Mouse (Mus musculus) c-Kit-positive CD71-positive TER-119-positive erythroid progenitor cells, embryonic 14.5 days (primary cell): ENCODE measurements around the gene Ppip5k1.
"Not testable (repeated sequence)": the region's sequence is repeated elsewhere in the genome, so short reads cannot be mapped to it uniquely, and the experiment has no call there.

Source experiments
- DNase-seq: peaks from one replicate; pipeline ENCODE4 v3.0.0-alpha.2; 2013; ENCODE audit warnings: low spot score

The Ppip5k1 gene

DNA sequence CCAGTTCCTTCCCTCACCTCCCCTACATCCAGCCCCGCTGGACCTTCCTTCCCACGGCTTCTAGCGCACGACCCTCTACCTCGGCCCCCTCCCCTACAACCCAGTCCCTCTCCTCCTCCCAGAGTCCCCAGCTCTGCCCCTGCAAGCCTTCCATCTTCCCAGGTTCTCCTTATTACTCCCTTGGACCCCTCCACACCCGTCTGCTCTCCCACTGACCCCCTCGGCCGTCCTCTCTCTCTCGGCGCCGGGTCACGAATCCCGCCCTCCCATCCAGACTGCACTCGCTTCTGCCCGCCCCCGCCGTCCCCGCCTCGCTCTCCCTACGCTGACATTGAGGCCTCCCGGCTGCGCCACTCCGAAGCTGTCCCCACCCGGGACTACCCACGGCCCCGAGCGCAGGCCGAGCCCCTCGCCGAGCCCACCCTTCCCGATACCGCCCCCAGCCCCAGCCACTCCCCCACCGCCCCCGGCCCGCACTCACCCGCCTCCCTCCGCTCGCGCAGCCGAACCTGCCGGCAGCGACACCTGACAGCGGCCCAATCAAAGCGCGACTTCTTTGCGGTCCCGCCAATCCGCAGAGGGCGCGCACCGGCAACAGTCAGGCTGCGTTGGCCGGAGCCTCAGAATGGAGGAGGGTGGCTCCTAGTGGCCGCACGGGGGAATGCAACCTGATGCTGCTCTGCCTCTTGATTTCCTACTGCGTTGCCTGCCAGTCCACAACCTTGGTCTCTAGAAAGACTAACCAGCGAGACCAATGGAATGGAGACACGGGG is at the start of gene Ppip5k1:
TSS of gene Ppip5k1 (minus strand) at position 577 of the 773 bp plus-strand sequence.
- peak; percentile 91 for DNase-seq

DNA sequence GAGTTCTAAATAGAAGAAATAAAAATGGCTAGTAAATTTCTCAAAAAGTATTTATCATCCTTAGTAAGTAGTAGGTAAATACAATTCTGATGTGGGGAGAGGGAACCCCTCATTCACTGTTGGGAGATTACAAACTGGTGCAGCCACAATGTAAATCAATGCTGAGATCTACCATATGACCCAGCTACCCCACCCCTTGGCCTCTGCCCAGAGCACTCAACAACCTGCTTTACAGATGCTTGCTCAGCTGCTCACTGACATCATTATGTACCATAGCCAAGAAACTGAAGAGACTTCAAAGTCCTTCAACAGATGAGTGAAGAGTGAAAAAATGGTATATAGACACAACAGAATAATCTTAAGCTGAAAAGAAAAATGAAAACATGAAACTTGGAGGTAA is 48.1 kb upstream of the Ppip5k1 start:
- no peak for DNase-seq

DNA sequence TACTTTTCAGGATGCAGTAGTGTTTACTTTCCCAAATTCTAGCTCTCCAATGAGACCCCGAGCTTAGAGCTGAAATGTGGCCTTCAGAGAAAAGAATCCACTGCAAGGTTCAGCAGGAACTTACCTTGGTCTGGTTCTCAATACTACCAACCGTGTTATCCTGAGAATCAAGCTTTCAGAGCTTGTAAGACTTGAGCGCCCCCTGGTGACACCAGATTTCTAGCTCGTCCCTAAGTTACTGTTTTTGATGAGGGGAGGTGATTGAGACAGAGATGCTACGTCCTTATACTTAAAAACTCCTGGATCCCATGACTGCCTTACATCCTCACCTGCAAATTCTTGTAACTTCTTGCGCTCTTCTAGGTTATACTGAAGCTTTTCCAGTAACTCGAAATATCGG is 41.4 kb upstream of the Ppip5k1 start:
- DNase-seq, result peak; percentile 75

DNA sequence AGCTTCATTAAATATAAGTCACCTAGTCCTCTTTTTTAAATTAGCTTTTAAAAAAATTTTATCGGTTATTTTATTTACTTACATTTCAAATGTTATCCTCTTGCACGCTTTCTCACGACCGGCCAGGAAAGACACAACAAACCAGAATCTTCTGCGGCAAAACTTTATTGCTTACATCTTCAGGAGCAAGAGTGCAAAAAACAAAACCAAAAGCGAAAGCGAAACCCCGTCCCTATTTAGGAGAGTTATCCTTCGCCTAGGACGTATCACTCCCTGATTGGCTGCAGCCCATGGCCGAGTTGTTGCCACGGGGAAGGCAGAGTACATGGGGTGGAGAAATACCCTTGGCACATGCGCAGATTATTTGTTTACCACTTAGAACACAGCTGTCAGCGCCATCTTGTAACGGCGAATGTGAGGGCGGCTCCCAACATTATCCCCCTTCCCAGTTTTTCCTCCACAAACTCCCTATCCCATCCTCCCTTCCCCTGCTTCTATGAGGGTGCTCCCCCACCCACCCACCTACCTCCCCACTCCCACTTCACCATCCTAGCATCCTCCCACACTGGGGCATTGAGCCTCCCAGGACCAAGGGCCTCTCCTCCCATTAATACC is 31.9 kb upstream of the Ppip5k1 start, which contains the start of gene Strc:
TSS of gene Strc (minus strand) at position 208 of the 615 bp plus-strand sequence.
- not testable (repeated sequence) for DNase-seq

DNA sequence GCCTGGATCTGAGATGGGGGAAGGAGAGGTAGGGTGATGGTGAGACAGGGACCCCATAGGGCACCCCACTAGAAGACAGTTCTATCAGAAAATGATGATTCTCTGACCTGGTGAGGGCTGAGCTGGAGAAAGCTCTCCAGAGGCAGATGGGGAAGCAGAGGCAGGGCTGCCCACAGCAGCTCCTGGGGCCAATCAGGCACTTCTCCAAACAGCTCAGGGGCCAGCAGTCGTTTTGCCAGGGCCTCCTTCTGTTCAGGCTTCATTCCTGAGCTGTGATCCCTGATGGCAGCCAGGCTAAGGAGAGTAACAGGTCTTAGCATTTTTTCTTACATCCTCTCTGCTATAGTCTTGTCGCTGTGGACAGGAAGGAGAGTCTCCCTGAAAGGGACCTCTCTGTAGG is 19.6 kb upstream of the Ppip5k1 start:
- DNase-seq, result no peak

DNA sequence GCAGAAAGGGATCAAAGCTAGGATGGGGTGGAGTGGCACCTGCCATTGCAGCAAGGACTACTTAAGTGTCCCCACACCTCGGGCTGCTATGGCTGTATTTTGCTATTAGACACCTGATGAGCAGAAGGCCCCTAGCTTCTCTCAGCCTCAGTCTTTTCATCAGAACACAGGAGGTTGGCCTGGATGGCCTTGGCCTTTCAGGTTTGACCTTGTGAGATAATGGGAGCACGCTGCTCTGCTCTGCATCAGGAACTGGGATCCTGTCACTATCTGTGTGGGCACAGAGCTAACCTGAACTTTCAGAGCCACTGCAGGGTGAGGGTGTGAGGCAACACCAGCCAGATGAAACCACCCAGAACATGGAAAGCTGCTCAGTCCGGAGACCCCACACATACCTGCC is 17.1 kb upstream of the Ppip5k1 start:
- DNase-seq, result no peak

DNA sequence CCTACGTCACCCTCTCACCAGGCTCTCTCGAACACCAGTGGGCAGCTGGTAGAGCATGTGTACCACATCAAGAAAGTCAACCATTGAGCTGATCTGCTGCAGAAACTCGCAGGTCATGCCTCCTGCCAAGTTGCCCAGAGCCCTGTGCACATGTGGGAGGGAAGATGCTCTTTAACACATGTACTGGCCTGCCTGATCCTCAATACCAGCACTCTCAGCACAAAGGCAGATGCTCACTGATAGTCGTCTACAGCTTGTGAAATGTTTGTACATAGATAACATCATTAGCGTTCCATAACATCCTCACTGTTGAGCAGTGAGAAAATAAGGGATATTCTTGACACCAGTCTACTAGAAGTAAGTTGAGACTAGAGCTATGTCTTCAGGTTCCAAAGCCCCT is 15.7 kb upstream of the Ppip5k1 start:
- no peak for DNase-seq

DNA sequence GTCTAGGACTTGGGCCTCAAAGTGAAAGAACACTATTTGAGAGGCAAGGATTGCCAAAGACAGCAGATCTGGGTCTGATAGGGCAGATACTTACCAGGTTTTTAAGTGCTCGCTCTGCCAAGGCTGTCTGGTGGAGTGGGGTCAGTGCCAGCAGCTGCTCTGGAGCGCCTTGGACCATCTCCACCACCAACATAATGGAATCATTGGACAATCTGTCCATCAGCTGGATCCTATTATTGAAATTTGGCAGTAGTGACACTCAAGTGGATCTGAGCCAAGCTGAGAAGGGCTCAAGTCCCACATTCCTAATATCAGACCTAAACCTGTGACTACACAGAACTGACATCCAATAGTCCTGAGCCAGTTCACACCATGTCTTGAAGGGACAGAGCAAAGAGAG is 13.6 kb upstream of the Ppip5k1 start:
- no peak for DNase-seq

DNA sequence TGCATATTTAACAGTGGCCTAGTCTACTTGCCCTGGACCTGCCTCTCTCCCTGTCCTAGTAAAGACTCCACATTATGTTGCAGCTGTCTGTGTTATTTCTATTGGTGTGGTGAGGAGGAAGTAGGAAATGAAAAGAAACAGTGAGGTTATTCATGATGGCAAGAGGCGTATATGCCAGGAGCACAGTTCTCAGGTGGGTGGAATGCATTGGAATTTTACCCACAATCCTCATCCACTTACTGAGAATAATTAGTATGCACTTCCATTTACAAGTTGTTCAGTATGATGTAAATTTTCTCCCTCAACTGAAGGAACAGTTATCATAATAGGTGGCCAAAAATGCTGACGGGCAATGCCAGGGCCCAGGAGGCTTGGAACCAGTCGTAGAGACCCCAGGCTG is 8.5 kb upstream of the Ppip5k1 start:
- DNase-seq, result no peak

DNA sequence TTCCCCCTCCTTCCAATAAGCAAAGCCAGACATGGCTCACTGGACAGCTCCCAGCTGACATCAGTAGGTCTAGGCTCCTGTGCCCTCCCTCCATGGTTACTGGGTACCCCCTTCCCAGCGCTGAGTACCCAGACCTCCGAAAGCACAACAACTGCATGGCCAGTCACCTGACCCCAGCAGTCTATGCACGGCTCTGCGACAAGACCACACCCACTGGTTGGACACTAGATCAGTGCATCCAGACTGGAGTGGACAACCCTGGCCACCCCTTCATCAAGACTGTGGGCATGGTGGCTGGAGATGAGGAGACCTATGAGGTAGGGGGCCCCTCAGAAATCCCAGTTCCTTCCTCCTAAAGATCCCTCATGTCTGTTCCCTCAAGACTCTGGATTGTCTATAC is 4.3 kb upstream of the Ppip5k1 start:
- DNase-seq, result no peak

DNA sequence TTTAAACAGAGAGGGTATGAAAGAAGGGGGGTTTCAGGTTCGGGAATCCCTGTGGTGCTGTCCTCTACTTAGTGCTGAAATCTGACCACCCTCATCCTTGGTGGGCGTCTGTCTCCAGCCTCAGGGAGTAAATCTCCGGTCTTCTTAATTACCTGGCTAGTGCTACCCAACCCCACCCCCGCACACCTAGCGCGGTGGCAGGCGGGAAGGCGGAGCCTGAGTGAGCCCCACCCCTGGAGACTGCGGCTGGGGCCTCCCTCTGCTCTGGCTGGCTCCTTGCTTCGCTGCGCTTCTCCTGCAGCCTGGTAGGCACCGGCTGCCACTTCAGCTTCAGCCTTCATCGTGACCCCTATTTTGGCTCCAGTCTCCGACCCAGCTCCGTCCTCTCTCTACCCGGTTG is 3.2 kb upstream of the Ppip5k1 start:
- DNase-seq, result no peak

DNA sequence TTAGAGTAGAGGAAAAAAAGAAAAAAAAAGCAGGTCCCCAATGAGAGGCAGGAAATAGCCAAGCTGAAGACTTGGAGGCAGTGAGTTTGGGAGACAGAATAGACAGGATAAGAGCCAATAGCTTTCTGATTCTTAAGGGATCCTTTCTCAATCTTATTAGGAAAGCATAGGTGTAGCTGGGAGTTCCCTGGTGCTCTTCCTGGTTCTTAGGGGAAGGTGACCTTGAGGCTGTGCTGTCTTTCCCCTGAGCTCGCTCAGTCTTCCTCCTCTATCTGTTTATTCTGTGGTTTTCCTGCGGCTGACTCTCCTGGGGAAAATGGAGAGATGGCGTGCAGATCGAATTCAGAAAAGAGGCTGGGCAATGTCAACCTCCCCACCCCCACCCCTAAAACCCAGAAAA is 2.8 kb upstream of the Ppip5k1 start:
- DNase-seq, result no peak

DNA sequence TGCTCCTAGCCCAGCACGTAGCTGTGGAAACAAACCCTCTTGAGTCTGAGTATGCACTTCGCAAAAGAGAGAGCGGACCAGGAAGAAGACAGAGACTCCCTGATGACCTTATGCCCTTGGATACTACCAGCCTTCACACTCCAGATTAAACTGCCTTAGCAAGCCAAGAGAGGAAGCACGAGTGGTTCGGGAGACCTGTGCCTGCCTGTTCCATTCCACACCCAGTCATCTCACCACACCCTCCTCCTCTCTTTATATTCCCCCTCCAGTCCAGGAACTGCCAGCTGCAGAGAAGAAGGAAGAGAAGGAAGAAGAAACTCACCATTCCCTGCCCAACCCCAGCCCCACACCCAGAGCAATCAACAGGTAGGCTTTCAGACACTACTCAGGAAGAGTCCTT is 2.3 kb upstream of the Ppip5k1 start, which contains the start of gene Ckmt1:
TSS of gene Ckmt1 (plus strand) at position 221 of the 400 bp plus-strand sequence.
- DNase-seq, result no peak

DNA sequence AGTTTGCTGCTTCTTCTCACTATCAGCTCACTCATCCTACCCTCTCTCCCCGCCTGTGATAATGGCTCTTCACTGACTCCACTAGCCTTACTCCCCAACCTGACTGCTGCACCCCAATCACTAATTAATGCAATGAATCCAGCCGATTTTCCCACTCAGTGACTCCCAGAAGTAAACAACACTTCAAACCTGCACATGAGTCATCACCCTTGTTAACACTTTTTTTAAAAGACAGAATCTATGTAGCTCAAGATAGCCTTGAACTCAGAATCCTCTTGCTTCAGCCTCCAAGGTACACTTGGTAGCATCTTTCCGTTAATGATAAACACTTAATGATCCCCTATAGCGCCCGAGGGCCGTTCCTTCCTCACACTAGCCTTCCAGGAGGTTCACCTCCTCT is 818 bp downstream of the Ppip5k1 start:
- DNase-seq, result peak; percentile 16

DNA sequence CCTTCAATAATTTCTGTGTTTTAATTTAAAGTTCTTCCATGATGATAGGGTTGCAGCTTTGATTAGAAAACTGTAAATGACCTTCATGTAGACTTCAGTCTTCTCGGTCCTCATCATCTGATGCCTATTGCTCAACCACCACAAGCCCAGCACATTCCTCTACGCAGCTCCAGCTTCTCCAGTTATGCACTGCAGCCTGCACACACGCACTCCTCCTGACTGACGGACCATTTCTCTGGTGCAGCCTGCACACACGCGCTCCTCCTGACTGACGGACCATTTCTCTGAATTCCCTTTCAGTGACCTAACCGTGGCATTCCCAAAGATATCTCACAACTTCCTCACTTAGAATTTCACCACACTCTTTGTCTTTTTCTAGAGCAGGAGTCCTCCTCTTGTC is 2.0 kb downstream of the Ppip5k1 start:
- DNase-seq, result no peak

DNA sequence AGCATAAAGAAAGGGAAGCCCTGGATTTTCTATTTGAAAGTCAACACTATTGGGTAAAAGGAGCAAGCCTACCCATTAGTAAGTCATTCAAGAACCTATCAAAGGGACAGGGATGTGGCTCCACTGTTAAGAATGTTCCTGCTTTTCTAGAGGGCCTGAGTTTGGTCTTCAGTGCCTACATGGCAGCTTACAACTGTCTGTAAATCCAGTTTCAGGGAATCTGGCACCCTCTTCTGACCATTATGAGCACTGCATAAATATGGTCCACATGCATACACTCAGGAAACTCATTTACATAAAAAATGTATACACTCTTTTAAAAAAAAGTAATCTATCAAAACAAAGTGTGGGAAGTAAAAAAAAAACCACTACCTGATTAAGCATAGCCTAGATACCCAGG is 16.1 kb downstream of the Ppip5k1 start:
- DNase-seq, result peak; percentile 29

DNA sequence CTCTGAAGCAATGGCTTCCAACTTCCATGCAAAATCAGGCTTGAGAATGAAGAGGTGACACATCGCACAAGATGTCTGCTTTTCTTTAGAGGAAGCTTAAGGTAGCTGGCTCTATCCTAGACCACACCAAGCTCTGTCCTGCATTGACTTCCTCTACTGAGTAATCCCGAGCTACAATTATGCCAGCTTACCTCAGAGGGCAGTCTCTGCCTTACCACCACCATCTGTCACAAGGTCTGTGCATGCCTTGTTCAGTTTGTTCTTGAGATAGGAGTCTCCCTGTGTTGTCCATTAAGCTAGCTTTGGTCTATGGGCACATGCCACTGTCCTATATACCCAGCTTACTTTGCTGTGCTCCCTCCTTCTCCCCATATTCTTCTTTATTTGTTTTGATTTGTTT is 25.7 kb downstream of the Ppip5k1 start:
- DNase-seq, result no peak

DNA sequence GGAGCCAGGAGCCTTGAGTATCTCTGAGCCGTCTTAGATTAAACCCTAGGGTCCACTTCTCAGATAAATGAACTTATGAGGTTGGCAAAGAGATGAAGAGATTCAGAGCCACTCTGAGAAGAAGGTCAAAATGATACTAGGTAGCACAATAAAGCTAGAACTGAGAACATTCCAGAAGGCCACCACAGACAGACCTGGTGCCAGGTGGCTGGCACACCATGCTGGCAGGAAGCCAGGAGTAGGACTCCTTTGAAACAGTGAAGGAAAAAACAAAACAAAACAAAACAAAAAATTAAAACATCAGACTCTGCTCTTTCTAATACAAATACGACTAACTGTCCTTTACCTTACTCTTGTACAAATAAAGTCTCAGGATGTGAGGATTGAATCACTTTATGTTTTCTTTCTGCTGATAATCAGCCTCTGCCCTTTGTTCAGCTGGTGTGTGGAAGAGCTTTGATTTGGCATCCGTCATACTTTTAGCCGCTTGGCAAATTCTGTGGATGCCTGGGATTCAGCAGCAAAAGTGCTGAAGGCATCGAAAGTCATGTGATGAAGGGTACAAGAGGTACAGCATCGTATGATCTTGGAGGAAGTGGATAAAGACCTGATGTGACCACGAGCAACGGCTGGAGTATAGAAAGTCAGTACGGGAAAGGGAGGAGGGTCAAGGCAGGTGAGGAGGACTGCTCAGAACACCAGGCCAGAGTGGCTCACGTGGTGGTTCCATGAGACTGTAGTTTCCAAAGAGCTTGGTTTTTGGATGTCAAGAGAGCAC is 31.3 kb downstream of the Ppip5k1 start:
- no peak for DNase-seq

DNA sequence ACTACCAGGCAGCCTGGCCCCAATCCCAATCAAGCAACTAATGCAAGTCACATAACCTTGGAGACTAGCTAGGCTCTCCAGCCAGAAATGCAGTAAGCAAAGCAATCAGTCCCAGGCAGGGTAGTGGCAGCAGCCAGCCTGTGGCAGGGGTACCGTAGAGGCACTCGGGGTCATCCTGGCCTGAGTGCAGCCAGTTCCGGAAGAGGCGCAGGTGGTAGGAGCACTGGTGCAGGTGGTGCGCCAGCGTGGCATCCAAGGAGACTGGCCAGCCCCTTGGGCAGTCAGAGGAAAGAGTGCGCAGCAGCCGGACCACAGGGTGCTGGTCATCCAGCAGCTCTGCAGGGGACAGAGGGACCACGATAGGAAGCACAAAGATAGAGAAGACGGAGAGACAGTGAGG is 32.2 kb downstream of the Ppip5k1 start:
- DNase-seq, result no peak

DNA sequence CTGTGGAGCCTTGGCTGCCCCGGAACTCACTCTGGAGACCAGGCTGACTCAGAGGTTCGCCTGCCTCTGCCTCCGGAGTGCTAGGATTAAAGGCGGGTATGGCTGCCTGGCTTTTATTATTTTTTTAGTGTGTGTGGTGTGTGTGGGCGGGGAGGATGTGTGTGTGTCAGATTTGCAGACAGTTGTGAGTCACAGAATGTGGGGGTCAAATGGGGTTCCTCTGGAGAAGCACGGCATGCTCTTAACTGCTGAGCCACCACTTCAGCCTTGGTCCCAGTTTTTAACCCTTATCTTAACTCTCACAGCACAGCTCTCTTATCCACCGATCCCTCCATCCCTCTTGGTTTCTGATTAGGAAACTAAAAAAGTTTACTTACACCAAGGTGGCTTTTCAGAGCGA is 38.9 kb downstream of the Ppip5k1 start:
- no peak for DNase-seq

DNA sequence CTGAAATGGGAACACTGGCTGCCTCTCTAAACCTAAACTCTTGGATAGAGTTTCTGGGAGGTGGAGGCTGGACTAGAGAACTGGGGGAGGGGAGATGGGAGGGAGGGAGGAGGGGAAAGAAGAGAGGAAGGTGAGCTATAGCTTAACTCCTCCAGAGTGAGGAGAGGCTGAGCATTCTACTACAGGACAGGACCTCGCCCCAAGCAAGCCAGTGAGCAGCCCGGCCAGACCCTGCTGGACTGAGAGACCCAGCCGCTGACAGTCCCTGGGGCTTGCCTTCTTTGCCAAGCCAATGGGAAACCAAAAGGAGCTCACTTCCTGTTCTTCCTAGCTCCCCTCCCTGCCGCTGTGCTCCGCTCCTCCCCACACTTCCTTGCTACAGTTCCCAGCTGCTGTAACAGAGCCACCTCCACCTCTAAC is 46.2 kb downstream of the Ppip5k1 start:
- DNase-seq, result no peak

DNA sequence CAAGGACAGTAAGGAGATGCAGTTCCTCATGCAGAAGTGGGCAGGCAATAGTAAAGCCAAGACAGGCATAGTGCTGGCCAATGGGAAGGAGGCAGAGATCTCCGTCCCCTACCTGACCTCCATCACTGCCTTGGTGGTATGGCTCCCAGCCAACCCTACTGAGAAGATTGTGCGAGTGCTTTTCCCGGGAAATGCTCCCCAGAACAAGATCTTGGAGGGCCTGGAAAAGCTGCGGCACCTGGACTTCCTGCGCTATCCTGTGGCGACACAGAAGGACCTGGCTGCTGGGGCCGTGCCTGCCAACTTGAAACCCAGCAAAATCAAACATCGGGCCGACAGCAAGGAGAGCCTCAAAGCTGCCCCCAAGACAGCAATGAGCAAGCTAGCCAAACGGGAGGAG is 55.2 kb downstream of the Ppip5k1 start:
- no peak for DNase-seq

DNA sequence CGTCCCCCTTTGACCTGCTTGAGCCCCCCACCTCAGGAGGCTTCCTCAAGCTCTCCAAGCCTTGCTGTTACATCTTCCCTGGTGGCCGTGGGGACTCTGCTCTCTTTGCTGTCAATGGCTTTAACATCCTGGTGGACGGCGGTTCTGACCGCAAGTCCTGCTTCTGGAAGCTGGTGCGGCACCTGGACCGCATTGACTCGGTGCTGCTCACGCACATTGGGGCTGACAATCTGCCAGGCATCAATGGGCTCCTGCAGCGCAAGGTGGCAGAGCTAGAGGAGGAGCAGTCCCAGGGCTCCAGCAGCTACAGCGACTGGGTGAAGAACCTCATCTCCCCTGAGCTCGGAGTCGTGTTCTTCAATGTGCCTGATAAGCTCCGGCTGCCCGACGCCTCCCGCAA is 55.7 kb downstream of the Ppip5k1 start:
- no peak for DNase-seq
